Mouse (Mus musculus) heart, adult 11 months (tissue): ENCODE results near the gene Olfr1179.
"Not testable (repeated sequence)": the region's sequence is repeated elsewhere in the genome, so short reads cannot be mapped to it uniquely, and the experiment has no call there.

ENCODE experiments used
- DNase-seq: peaks from one replicate; pipeline ENCODE4 v3.0.0; 2022

The Olfr1179 gene

GRCm38 (mm10) chr2:88406353-88406752, at the start of gene Olfr1179:
Gene Olfr1179 (minus strand): TSS chr2:88406453.
- no peak for DNase-seq

- not testable (repeated sequence) for DNase-seq
These were observed 48.3 kb upstream of the Olfr1179 start, which contains the start of gene Olfr1183 for GRCm38 (mm10) chr2:88454567-88454966. Gene Olfr1183 (plus strand): TSS chr2:88454867.

- DNase-seq = no peak
These were observed 42.8 kb upstream of the Olfr1179 start, which contains the start of gene Gm13757 for GRCm38 (mm10) chr2:88449031-88449430. Gene Gm13757 (minus strand): TSS chr2:88449131.

- no peak for DNase-seq
These were observed 19.8 kb upstream of the Olfr1179 start, which contains the start of gene Olfr1181 for GRCm38 (mm10) chr2:88426071-88426470. Gene Olfr1181 (minus strand): TSS chr2:88426171.

- no peak for DNase-seq
These were observed 12.8 kb upstream of the Olfr1179 start, which contains the start of gene Olfr1180 for GRCm38 (mm10) chr2:88419051-88419450. Gene Olfr1180 (minus strand): TSS chr2:88419151.

- DNase-seq = no peak
These were observed 19.5 kb downstream of the Olfr1179 start, which contains the start of gene Olfr1178 for GRCm38 (mm10) chr2:88386762-88387161. Gene Olfr1178 (plus strand): TSS chr2:88387062.

- no peak for DNase-seq
These were observed 49.9 kb downstream of the Olfr1179 start for GRCm38 (mm10) chr2:88356304-88356703.
